Mouse (Mus musculus): Measurements from ENCODE around the gene Apol9a. TPM values are rescaled to one million over a fixed set of nuclear protein-coding genes. Genes with fewer than 3 reads are reported as not detected.
"Not testable (repeated sequence)": the region's sequence is repeated elsewhere in the genome, so short reads cannot be mapped to it uniquely, and the experiment has no call there.

The Apol9a gene
- 0.15 TPM in 1 of 2 replicates, not detected in the other for polyA plus RNA-seq (2015; fragmentation: Nextera tagmentation; extraction: Ambion mirVana)

GRCm38 (mm10) chr15:77411035-77411434 lies at the start of gene Apol9a:
Gene Apol9a (minus strand): TSS chr15:77411135.
- H3K9ac ChIP-seq; H3K4me3 ChIP-seq; H3K27me3 ChIP-seq; ATAC-seq (ENCODE audit: insufficient number of reproducible peaks, insufficient read depth, low FRiP score, low TSS enrichment, low read depth); H3K4me2 ChIP-seq; H3K36me3 ChIP-seq; H3K4me1 ChIP-seq; H3K9me3 ChIP-seq; H3K27ac ChIP-seq: not testable (repeated sequence)
- 75% methylated on average over 1 of the region's 4 CpGs for WGBS

- H3K9ac ChIP-seq; ATAC-seq (ENCODE audit: insufficient number of reproducible peaks, insufficient read depth, low FRiP score, low TSS enrichment, low read depth); H3K9me3 ChIP-seq; H3K4me2 ChIP-seq; H3K4me3 ChIP-seq; H3K27ac ChIP-seq; H3K4me1 ChIP-seq; H3K27me3 ChIP-seq; H3K36me3 ChIP-seq: not testable (repeated sequence)
- WGBS = 49% methylated on average over 10 of the region's 10 CpGs
Measured at GRCm38 (mm10) chr15:77449927-77450326, 39.0 kb upstream of the Apol9a start.

GRCm38 (mm10) chr15:77447392-77447791 lies 36.5 kb upstream of the Apol9a start, which contains the start of gene Apol7b:
Gene Apol7b (minus strand): TSS chr15:77447492.
- H3K9me3 ChIP-seq; H3K4me2 ChIP-seq; H3K9ac ChIP-seq; H3K36me3 ChIP-seq; ATAC-seq (ENCODE audit: insufficient number of reproducible peaks, insufficient read depth, low FRiP score, low TSS enrichment, low read depth); H3K27me3 ChIP-seq; H3K27ac ChIP-seq; H3K4me3 ChIP-seq; H3K4me1 ChIP-seq: not testable (repeated sequence)
- WGBS = 84% methylated on average over 2 of the region's 2 CpGs

- not testable (repeated sequence) for ATAC-seq (ENCODE audit: insufficient number of reproducible peaks, insufficient read depth, low FRiP score, low TSS enrichment, low read depth); H3K4me1 ChIP-seq; H3K27me3 ChIP-seq; H3K36me3 ChIP-seq; H3K9me3 ChIP-seq; H3K27ac ChIP-seq; H3K4me2 ChIP-seq; H3K9ac ChIP-seq; H3K4me3 ChIP-seq
- 74% methylated on average over 1 of the region's 1 CpGs for WGBS
Measured at GRCm38 (mm10) chr15:77445668-77446067, 34.7 kb upstream of the Apol9a start.

- not testable (repeated sequence) for H3K9ac ChIP-seq; H3K27me3 ChIP-seq; H3K9me3 ChIP-seq; H3K27ac ChIP-seq; ATAC-seq (ENCODE audit: insufficient number of reproducible peaks, insufficient read depth, low FRiP score, low TSS enrichment, low read depth); H3K4me2 ChIP-seq; H3K36me3 ChIP-seq; H3K4me1 ChIP-seq; H3K4me3 ChIP-seq
- WGBS = 73% methylated on average over 8 of the region's 8 CpGs
Measured at GRCm38 (mm10) chr15:77444746-77445145, 33.8 kb upstream of the Apol9a start.

- not testable (repeated sequence) for H3K9ac ChIP-seq; H3K4me1 ChIP-seq; H3K4me3 ChIP-seq; ATAC-seq (ENCODE audit: insufficient number of reproducible peaks, insufficient read depth, low FRiP score, low TSS enrichment, low read depth); H3K27ac ChIP-seq; H3K9me3 ChIP-seq; H3K4me2 ChIP-seq; H3K36me3 ChIP-seq; H3K27me3 ChIP-seq
- 80% methylated on average over 9 of the region's 10 CpGs for WGBS
Measured at GRCm38 (mm10) chr15:77428690-77429448, 17.9 kb upstream of the Apol9a start.

GRCm38 (mm10) chr15:77422925-77423324 lies 12.0 kb upstream of the Apol9a start:
- H3K27ac ChIP-seq; H3K9me3 ChIP-seq; H3K4me1 ChIP-seq; H3K9ac ChIP-seq; H3K36me3 ChIP-seq; H3K27me3 ChIP-seq; H3K4me2 ChIP-seq; H3K4me3 ChIP-seq; ATAC-seq (ENCODE audit: insufficient number of reproducible peaks, insufficient read depth, low FRiP score, low TSS enrichment, low read depth): not testable (repeated sequence)
- 69% methylated on average over 3 of the region's 7 CpGs for WGBS

GRCm38 (mm10) chr15:77419657-77420056 lies 8.7 kb upstream of the Apol9a start:
- not testable (repeated sequence) for H3K36me3 ChIP-seq; H3K27ac ChIP-seq; H3K9me3 ChIP-seq; ATAC-seq (ENCODE audit: insufficient number of reproducible peaks, insufficient read depth, low FRiP score, low TSS enrichment, low read depth); H3K27me3 ChIP-seq; H3K4me2 ChIP-seq; H3K4me3 ChIP-seq; H3K4me1 ChIP-seq; H3K9ac ChIP-seq
- WGBS = no CpG with 5 or more reads among the region's 3 CpGs

GRCm38 (mm10) chr15:77416655-77417333 lies 5.9 kb upstream of the Apol9a start:
- not testable (repeated sequence) for H3K9ac ChIP-seq; H3K4me2 ChIP-seq; H3K9me3 ChIP-seq; H3K27me3 ChIP-seq; H3K4me1 ChIP-seq; ATAC-seq (ENCODE audit: insufficient number of reproducible peaks, insufficient read depth, low FRiP score, low TSS enrichment, low read depth); H3K27ac ChIP-seq; H3K36me3 ChIP-seq; H3K4me3 ChIP-seq
- 16% methylated on average over 5 of the region's 10 CpGs for WGBS

GRCm38 (mm10) chr15:77415653-77416052 lies 4.7 kb upstream of the Apol9a start:
- H3K27ac ChIP-seq; H3K36me3 ChIP-seq; H3K27me3 ChIP-seq; H3K4me1 ChIP-seq; ATAC-seq (ENCODE audit: insufficient number of reproducible peaks, insufficient read depth, low FRiP score, low TSS enrichment, low read depth); H3K9ac ChIP-seq; H3K9me3 ChIP-seq; H3K4me2 ChIP-seq; H3K4me3 ChIP-seq: not testable (repeated sequence)
- WGBS = 72% methylated on average over 2 of the region's 2 CpGs

- WGBS = 31% methylated on average over 4 of the region's 4 CpGs
- H3K9ac ChIP-seq = not testable (repeated sequence)
Measured at GRCm38 (mm10) chr15:77412695-77413094, 1.8 kb upstream of the Apol9a start.

GRCm38 (mm10) chr15:77406370-77406769 lies 4.6 kb downstream of the Apol9a start:
- not testable (repeated sequence) for H3K9me3 ChIP-seq; H3K36me3 ChIP-seq; ATAC-seq (ENCODE audit: insufficient number of reproducible peaks, insufficient read depth, low FRiP score, low TSS enrichment, low read depth); H3K27me3 ChIP-seq; H3K9ac ChIP-seq; H3K4me1 ChIP-seq; H3K4me3 ChIP-seq; H3K4me2 ChIP-seq; H3K27ac ChIP-seq
- 79% methylated on average over 10 of the region's 10 CpGs for WGBS

More at GRCm38 (mm10) chr15:77412695-77413094, 1.8 kb upstream of the Apol9a start:
- ATAC-seq (ENCODE audit: insufficient number of reproducible peaks, insufficient read depth, low FRiP score, low TSS enrichment, low read depth); H3K9me3 ChIP-seq; H3K27me3 ChIP-seq; H3K4me2 ChIP-seq; H3K27ac ChIP-seq; H3K4me3 ChIP-seq; H3K36me3 ChIP-seq; H3K4me1 ChIP-seq: not testable (repeated sequence)
